Mouse (Mus musculus) adrenal gland (tissue): ENCODE data around the gene Pdlim1.

Source experiments
- intact Hi-C: fragments of 180-260 bp; cut with DNase I; formaldehyde crosslinking; loops from one replicate; pipeline ENCODE4 v1.15.1; 2025

Gene Pdlim1

GRCm38 (mm10) chr19:40288415-40288814, 16.8 kb upstream of the Pdlim1 start:
- intact Hi-C loops, result no loop called here

DNA sequence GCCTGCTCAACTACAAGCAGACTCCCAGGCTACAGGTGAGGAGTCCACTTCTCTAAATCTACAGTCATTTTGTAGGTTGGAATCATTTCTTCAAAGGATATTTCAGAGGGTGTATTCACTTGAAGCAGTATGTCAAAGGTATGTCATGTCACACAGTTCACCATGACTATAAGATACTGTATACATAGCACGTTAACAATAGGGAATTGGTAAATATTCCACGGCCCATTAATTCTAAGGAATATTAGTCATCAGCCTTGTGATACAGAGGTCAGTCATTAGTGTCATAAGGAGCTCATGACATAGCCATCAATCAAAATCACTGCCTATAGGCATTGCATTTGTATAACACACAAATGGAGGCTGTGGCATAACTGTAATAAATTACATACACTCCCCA, 13.1 kb upstream of the Pdlim1 start:
- intact Hi-C loops, result no loop called here

- intact Hi-C loops, result no loop called here
These were observed 11.8 kb upstream of the Pdlim1 start for GRCm38 (mm10) chr19:40283415-40283814.

DNA sequence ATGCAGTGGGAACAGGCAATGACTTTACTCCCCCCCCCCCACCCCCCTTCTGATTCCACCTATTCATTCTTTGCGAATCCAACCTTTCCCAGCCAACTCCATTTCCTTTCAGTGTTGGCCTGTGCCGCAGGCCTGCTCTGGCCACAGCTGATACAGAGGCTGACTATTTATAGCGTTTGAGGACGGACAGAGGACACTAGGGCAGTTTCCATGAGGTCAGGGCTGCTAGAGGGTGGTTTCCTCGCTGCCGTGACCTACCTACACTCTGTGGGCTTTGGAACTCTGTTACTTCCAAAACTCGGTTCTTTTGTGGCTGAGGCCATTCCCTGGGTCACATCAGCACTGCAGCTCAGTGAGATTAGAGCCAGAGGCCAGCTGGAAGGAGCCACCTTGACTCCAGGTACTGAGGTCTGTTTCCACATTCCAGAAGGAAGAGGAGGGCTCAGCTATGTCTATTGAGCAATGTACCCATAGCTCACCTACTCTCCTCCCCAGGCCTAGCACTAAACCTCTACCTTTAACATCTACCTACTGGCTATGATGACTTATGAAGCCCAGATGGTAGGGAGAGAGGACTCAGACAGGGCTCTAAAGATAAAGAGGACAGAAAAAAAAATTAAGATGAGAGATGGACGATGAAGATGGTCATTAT, 6.9 kb upstream of the Pdlim1 start:
- intact Hi-C loops, result no loop called here

- intact Hi-C loops, result no loop called here
These were observed 5.9 kb upstream of the Pdlim1 start for GRCm38 (mm10) chr19:40277494-40277893.

- intact Hi-C loops, result no loop called here
These were observed 4.0 kb upstream of the Pdlim1 start for GRCm38 (mm10) chr19:40275401-40276188.

GRCm38 (mm10) chr19:40272674-40273073, 1.0 kb upstream of the Pdlim1 start:
- intact Hi-C loops, result no loop called here

- intact Hi-C loops, result no loop called here
These were observed 1.0 kb downstream of the Pdlim1 start for GRCm38 (mm10) chr19:40270351-40271307.

DNA sequence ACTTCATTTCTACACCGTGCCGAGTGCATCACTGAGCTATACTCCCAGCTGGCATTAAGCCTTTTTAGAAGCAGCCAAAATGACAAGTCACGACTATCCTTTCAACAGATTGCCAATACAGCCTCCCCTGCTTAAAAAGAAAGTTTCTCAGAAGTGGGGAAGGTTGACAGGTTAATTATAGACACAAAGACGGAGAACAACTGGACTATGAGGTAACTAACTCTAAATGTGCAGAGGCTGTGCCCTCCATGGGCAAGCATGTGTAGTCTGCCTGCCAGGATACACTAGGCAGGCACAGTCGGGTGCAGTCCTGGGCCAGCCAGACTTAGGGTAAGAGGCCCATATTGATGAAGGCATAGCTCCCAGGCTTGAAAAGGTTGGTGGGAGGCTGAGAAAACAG, 2.1 kb downstream of the Pdlim1 start:
- intact Hi-C loops, result no loop called here

- intact Hi-C loops, result no loop called here
These were observed 3.1 kb downstream of the Pdlim1 start for GRCm38 (mm10) chr19:40268493-40268892.

- intact Hi-C loops, result no loop called here
These were observed 4.3 kb downstream of the Pdlim1 start for GRCm38 (mm10) chr19:40267380-40267779.

- intact Hi-C loops, result no loop called here
These were observed 12.2 kb downstream of the Pdlim1 start for GRCm38 (mm10) chr19:40259485-40259884.

GRCm38 (mm10) chr19:40257396-40257795, 14.2 kb downstream of the Pdlim1 start:
- intact Hi-C loops, result no loop called here

- intact Hi-C loops, result no loop called here
These were observed 15.1 kb downstream of the Pdlim1 start for GRCm38 (mm10) chr19:40256376-40257050.

DNA sequence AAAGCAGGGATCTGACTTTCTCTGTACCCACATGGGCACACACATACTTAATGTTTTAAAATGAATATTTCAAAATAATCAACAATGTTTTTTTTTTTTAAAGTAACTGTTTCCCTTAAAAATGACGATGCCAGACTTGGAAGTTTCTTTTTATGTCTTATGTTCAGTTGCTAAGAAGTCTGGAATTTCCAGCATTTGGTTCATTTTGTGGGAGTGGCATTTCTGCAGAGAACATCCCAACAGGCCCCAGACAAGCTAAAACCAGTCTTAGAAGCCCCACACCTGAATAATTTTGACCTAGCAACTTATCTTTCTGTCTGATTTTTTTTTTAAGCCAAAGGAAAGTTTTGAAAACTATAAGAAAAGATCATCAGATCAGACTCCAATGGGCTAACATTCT, 16.1 kb downstream of the Pdlim1 start:
- intact Hi-C loops, result no loop called here

GRCm38 (mm10) chr19:40254741-40255140, 16.9 kb downstream of the Pdlim1 start:
- intact Hi-C loops, result no loop called here

DNA sequence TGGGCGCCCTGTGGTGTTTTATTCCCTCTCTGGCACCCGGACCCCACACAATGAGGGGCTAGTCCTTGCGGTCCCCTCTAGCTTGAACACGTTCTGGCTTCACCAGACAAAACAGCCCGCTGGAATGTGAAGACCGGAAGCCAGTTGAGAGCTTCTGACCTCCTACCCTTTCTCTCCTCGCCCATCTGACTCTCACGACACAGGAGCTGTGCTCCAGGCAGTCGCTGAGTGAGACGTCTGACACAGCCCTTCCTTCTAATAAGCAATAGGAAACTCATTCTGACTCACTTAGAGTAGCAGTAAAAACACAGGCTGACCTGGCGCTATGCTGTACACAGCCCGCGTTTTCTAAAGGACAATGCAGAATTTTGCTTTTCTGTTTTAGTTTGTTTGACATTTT, 17.9 kb downstream of the Pdlim1 start:
- intact Hi-C loops, result no loop called here

GRCm38 (mm10) chr19:40251115-40251514, 20.5 kb downstream of the Pdlim1 start:
- intact Hi-C loops, result no loop called here

DNA sequence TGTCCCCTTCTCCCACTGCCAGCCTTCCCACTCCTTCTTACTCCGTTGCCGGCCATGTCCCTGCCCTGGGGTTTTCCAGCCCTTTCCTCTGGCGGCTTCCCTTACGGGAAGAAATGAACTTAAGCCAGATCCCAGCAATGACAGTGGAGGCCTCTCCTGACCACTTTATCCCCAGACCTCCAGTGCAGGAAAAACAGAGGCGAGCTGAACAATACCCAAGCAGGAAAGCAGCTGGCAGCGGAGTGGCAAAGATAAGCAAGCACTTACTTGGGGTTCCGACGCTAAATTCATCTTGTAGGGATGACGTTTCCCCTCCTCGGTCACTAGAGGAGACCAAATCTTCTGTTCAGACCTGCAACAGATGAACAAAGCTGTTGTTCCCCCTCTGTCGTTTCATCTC, 22.3 kb downstream of the Pdlim1 start:
- intact Hi-C loops, result no loop called here

DNA sequence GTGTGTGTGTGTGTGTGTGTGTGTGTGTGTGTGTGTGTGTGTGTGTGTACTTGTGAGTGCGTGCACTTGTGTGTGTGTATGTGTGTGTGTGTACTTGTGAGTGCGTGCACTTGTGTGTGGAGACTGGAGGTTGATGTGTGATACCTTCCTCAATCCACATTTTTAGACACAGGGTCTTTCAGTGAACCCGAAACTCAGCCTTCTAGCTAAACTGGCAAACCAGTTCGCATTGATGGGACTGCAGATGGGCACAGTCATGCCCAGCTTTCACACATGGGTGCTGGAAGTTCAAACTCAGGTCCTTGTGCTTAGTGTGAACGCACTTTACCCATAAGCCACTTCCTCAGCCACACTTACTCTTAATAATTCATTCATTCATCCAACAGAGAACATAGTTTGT, 23.2 kb downstream of the Pdlim1 start:
- intact Hi-C loops, result no loop called here

DNA sequence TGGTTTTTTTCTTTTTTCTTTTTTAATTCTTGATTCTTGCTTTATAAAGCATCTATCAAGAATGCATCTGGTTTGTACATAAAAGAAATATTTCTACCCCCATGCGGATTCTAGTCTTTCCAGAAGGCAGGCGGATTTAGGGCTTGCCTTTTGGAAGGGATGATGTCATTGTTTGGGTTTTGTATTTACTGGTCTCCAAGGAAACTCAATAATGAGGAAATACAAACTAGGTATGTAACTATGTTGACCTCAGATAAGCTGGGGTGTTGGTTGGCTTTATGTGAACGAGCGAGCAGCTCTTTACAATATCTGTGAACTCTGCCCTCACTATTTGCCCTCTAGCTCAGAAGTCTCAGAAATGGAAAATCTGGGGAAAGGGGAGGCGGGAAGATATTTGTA, 24.4 kb downstream of the Pdlim1 start:
- intact Hi-C loops, result no loop called here
